Mouse (Mus musculus): ENCODE data around the gene Sdccag8. TPM values are rescaled to one million over a fixed set of nuclear protein-coding genes. Genes with fewer than 3 reads are reported as not detected.
A peak's percentile ranks its signal among the peaks of the same experiment; 100 is the strongest.
"Not testable (repeated sequence)": the region's sequence is repeated elsewhere in the genome, so short reads cannot be mapped to it uniquely, and the experiment has no call there.

Sdccag8 gene
- polyA plus RNA-seq, 1 experiment from 2014 or later = 22.8 TPM

GRCm38 (mm10) chr1:176832607-176833006, 18.1 kb downstream of the Sdccag8 start:
- Histone ChIP-seq H3K9me3 (replicated peaks) (no peaks in the 10 kb centered on the region), H3K4me3 (no peak overlapping the region), H3K36me3 (peaks cover 7% of the 10 kb centered on the region; the same call in 1 of the 2 replicates), H3K4me1 (peaks cover 12% of the 10 kb centered on the region), H3K27ac (replicated peaks) (no peak overlapping the region), H3K27me3 (ENCODE audit: low read depth, poor library complexity, severe bottlenecking) (peaks cover 21% of the 10 kb centered on the region)
- DNase-seq (ENCODE audit: low spot score) = no peak
- WGBS = 89% methylated on average over 8 of the region's 8 CpGs

GRCm38 (mm10) chr1:176833257-176833656, 18.8 kb downstream of the Sdccag8 start:
- Histone ChIP-seq H3K4me1 (peaks cover 12% of the 10 kb centered on the region), H3K36me3 (peaks cover 7% of the 10 kb centered on the region; the same call in 1 of the 2 replicates), H3K27ac (replicated peaks) (no peak overlapping the region), H3K4me3 (no peak overlapping the region), H3K27me3 (ENCODE audit: low read depth, poor library complexity, severe bottlenecking) (peaks cover 21% of the 10 kb centered on the region), H3K9me3 (replicated peaks) (no peaks in the 10 kb centered on the region)
- DNase-seq (ENCODE audit: low spot score) = no peak

- H3K36me3 ChIP-seq = 0 out of 2 replicates have a peak, but pooled peaks cover 2% of the 10 kb centered on the region
- H3K27me3 ChIP-seq (ENCODE audit: low read depth, poor library complexity, severe bottlenecking) = peaks cover 21% of the 10 kb centered on the region
- no peaks in the 10 kb centered on the region for H3K9me3 ChIP-seq (replicated peaks)
- H3K27ac ChIP-seq (replicated peaks) = no peak overlapping the region
- WGBS = 81% methylated on average over 3 of the region's 3 CpGs
- no peak for DNase-seq (ENCODE audit: low spot score)
- H3K4me3 ChIP-seq = no peak overlapping the region
- H3K4me1 ChIP-seq = peaks cover 12% of the 10 kb centered on the region
Measured at GRCm38 (mm10) chr1:176833948-176834347, 19.5 kb downstream of the Sdccag8 start.

GRCm38 (mm10) chr1:176834880-176835279, 20.4 kb downstream of the Sdccag8 start:
- WGBS = 62% methylated on average over 6 of the region's 6 CpGs
- DNase-seq (ENCODE audit: low spot score) = no peak
- no peak overlapping the region for H3K27ac ChIP-seq (replicated peaks)
- H3K9me3 ChIP-seq (replicated peaks) = no peaks in the 10 kb centered on the region
- peaks cover 12% of the 10 kb centered on the region for H3K4me1 ChIP-seq
- H3K36me3 ChIP-seq = no peaks in the 10 kb centered on the region
- H3K27me3 ChIP-seq (ENCODE audit: low read depth, poor library complexity, severe bottlenecking) = peaks cover 21% of the 10 kb centered on the region
- peak overlapping the region; percentile 58; the same call in 1 of the 2 replicates for H3K4me3 ChIP-seq

GRCm38 (mm10) chr1:176835501-176836294, 21.2 kb downstream of the Sdccag8 start:
- peaks cover 21% of the 10 kb centered on the region for H3K27me3 ChIP-seq (ENCODE audit: low read depth, poor library complexity, severe bottlenecking)

GRCm38 (mm10) chr1:176836562-176836961, 22.1 kb downstream of the Sdccag8 start:
- Histone ChIP-seq H3K27me3 (ENCODE audit: low read depth, poor library complexity, severe bottlenecking) (peaks cover 21% of the 10 kb centered on the region), H3K4me1 (peaks cover 12% of the 10 kb centered on the region)
- H3K9me3 ChIP-seq (replicated peaks); H3K4me3 ChIP-seq; H3K27ac ChIP-seq (replicated peaks); DNase-seq (ENCODE audit: low spot score); H3K36me3 ChIP-seq: not testable (repeated sequence)
- WGBS = 75% methylated on average over 7 of the region's 7 CpGs

More at GRCm38 (mm10) chr1:176835501-176836294, 21.2 kb downstream of the Sdccag8 start:
- Histone ChIP-seq H3K36me3 (no peaks in the 10 kb centered on the region), H3K27ac (replicated peaks) (peak overlapping the region; percentile 28; the same call in 1 of the 2 replicates), H3K4me1 (peaks cover 12% of the 10 kb centered on the region), H3K4me3 (peak overlapping the region; percentile 58), H3K9me3 (replicated peaks) (no peaks in the 10 kb centered on the region)
- DNase-seq (ENCODE audit: low spot score) = peak; percentile 32
- under 1% methylated on average over 41 of the region's 41 CpGs for WGBS

GRCm38 (mm10) chr1:176845082-176845977, 30.9 kb downstream of the Sdccag8 start:
- DNase-seq (ENCODE audit: low spot score) = no peak
- WGBS = 68% methylated on average over 17 of the region's 17 CpGs

GRCm38 (mm10) chr1:176847118-176847859, 32.8 kb downstream of the Sdccag8 start:
- 92% methylated on average over 10 of the region's 10 CpGs for WGBS
- DNase-seq (ENCODE audit: low spot score) = no peak
- H3K4me3 ChIP-seq = no peak overlapping the region

More at GRCm38 (mm10) chr1:176845082-176845977, 30.9 kb downstream of the Sdccag8 start:
- Histone ChIP-seq H3K36me3 (peaks cover 16% of the 10 kb centered on the region; the same call in 1 of the 2 replicates), H3K9me3 (replicated peaks) (no peaks in the 10 kb centered on the region), H3K27me3 (ENCODE audit: low read depth, poor library complexity, severe bottlenecking) (no peaks in the 10 kb centered on the region), H3K27ac (replicated peaks) (no peak overlapping the region), H3K4me3 (no peak overlapping the region), H3K4me1 (peaks cover 6% of the 10 kb centered on the region; the same call in 1 of the 2 replicates)

GRCm38 (mm10) chr1:176848613-176849290, 34.3 kb downstream of the Sdccag8 start:
- peaks cover 9% of the 10 kb centered on the region; the same call in 1 of the 2 replicates for H3K9me3 ChIP-seq (replicated peaks)
- WGBS = 87% methylated on average over 11 of the region's 11 CpGs
- no peak overlapping the region for H3K27ac ChIP-seq (replicated peaks)
- peaks cover 6% of the 10 kb centered on the region; the same call in 1 of the 2 replicates for H3K4me1 ChIP-seq
- no peaks in the 10 kb centered on the region for H3K27me3 ChIP-seq (ENCODE audit: low read depth, poor library complexity, severe bottlenecking)
- no peak overlapping the region for H3K4me3 ChIP-seq
- peak; percentile 11 for DNase-seq (ENCODE audit: low spot score)
- H3K36me3 ChIP-seq = peaks cover 41% of the 10 kb centered on the region

More at GRCm38 (mm10) chr1:176847118-176847859, 32.8 kb downstream of the Sdccag8 start:
- Histone ChIP-seq H3K9me3 (replicated peaks) (peaks cover 4% of the 10 kb centered on the region; the same call in 1 of the 2 replicates), H3K27ac (replicated peaks) (no peak overlapping the region), H3K36me3 (peaks cover 28% of the 10 kb centered on the region), H3K4me1 (peaks cover 6% of the 10 kb centered on the region; the same call in 1 of the 2 replicates), H3K27me3 (ENCODE audit: low read depth, poor library complexity, severe bottlenecking) (no peaks in the 10 kb centered on the region)

GRCm38 (mm10) chr1:176849377-176849776, 34.9 kb downstream of the Sdccag8 start:
- no peak overlapping the region for H3K4me3 ChIP-seq
- no peak overlapping the region for H3K27ac ChIP-seq (replicated peaks)
- 91% methylated on average over 2 of the region's 2 CpGs for WGBS
- peaks cover 41% of the 10 kb centered on the region for H3K36me3 ChIP-seq
- H3K4me1 ChIP-seq = peaks cover 6% of the 10 kb centered on the region; the same call in 1 of the 2 replicates
- no peak for DNase-seq (ENCODE audit: low spot score)
- H3K9me3 ChIP-seq (replicated peaks) = peaks cover 9% of the 10 kb centered on the region; the same call in 1 of the 2 replicates
- no peaks in the 10 kb centered on the region for H3K27me3 ChIP-seq (ENCODE audit: low read depth, poor library complexity, severe bottlenecking)

- WGBS = 98% methylated on average over 7 of the region's 7 CpGs
- Histone ChIP-seq H3K4me1 (no peaks in the 10 kb centered on the region), H3K27me3 (ENCODE audit: low read depth, poor library complexity, severe bottlenecking) (no peaks in the 10 kb centered on the region), H3K27ac (replicated peaks) (no peak overlapping the region), H3K9me3 (replicated peaks) (peaks cover 9% of the 10 kb centered on the region; the same call in 1 of the 2 replicates), H3K4me3 (no peak overlapping the region), H3K36me3 (peaks cover 40% of the 10 kb centered on the region)
- no peak for DNase-seq (ENCODE audit: low spot score)
Measured at GRCm38 (mm10) chr1:176851401-176851800, 36.9 kb downstream of the Sdccag8 start.

All from midbrain, embryonic 10.5 days (tissue).